Mouse (Mus musculus) megakaryocyte, embryonic 14.5 days (primary cell): ENCODE results near the gene Pkd1l3.

ENCODE experiments used
- FLI1 ChIP-seq: IDR thresholded peaks from 2 replicates; pipeline ENCODE4 v1.6.1; 2012; ENCODE audit warnings: low read length, inconsistent platforms, mixed read lengths
- GATA1 ChIP-seq: IDR thresholded peaks from 3 replicates; pipeline ENCODE4 v1.6.1; 2012; ENCODE audit warnings: mixed read lengths, low read length, inconsistent platforms, borderline replicate concordance

- TF ChIP-seq FLI1 (no peak), GATA1 (no peak)
These were observed 58.3 kb downstream of the Pkd1l3 start for GRCm38 (mm10) chr8:109672656-109673055.
